Mouse (Mus musculus): ENCODE results near the gene Cdr2. TPM values are rescaled to one million over a fixed set of nuclear protein-coding genes. Genes with fewer than 3 reads are reported as not detected.
"Not testable (repeated sequence)": the region's sequence is repeated elsewhere in the genome, so short reads cannot be mapped to it uniquely, and the experiment has no call there.

Gene Cdr2
- polyA plus RNA-seq, 1 experiment from 2014 or later, result 14.8 TPM

GRCm38 (mm10) chr7:120960116-120960515, 22.0 kb downstream of the Cdr2 start:
- H3K4me2 ChIP-seq, result no peak overlapping the region
- no peak overlapping the region for H3K9ac ChIP-seq (ENCODE audit: low read depth, low read length)
- no peaks in the 10 kb centered on the region for H3K27me3 ChIP-seq (ENCODE audit: control insufficient read depth, insufficient read depth, low read length)
- H3K36me3 ChIP-seq (ENCODE audit: control insufficient read depth, insufficient read depth, low read length), result peaks cover 11% of the 10 kb centered on the region
- no peak for ATAC-seq (replicated peaks; ENCODE audit: insufficient number of reproducible peaks, low FRiP score, low TSS enrichment)
- H3K27ac ChIP-seq (ENCODE audit: low read depth, low read length), result no peak overlapping the region
- H3K9me3 ChIP-seq (replicated peaks; ENCODE audit: control insufficient read depth, low read length), result no peaks in the 10 kb centered on the region
- H3K4me1 ChIP-seq (ENCODE audit: control insufficient read depth, insufficient read depth, low read length), result no peaks in the 10 kb centered on the region
- H3K4me3 ChIP-seq (ENCODE audit: low read depth, low read length), result no peak overlapping the region
- WGBS (ENCODE audit: insufficient replicate concordance), result 82% methylated on average over 2 of the region's 2 CpGs

DNA sequence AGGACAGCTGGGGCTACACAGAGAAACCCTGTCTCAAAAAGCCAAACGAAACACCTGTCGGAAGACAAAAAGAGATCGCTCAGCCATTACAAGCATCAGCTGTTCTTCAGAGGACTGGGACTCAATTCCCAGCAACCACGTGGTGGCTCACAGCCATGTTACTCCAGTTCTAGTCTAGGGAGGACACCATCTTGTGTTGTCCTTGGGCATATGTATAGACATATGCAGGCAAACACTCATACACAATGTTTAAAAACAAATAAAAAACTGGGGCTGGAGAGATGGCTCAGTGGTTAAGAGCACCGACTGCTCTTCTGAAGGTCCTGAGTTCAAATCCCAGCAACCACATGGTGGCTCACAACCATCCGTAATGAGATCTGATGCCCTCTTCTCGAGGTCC, 28.5 kb downstream of the Cdr2 start:
- H3K36me3 ChIP-seq (ENCODE audit: control insufficient read depth, insufficient read depth, low read length); H3K27ac ChIP-seq (ENCODE audit: low read depth, low read length): not testable (repeated sequence)

GRCm38 (mm10) chr7:120943936-120944509, 38.1 kb downstream of the Cdr2 start:
- Histone ChIP-seq H3K9ac (ENCODE audit: low read depth, low read length) (no peak overlapping the region), H3K4me3 (ENCODE audit: low read depth, low read length) (no peak overlapping the region), H3K27me3 (ENCODE audit: control insufficient read depth, insufficient read depth, low read length) (no peaks in the 10 kb centered on the region), H3K9me3 (replicated peaks; ENCODE audit: control insufficient read depth, low read length) (no peaks in the 10 kb centered on the region), H3K4me1 (ENCODE audit: control insufficient read depth, insufficient read depth, low read length) (no peaks in the 10 kb centered on the region), H3K36me3 (ENCODE audit: control insufficient read depth, insufficient read depth, low read length) (peaks cover 9% of the 10 kb centered on the region; the same call in 1 of the 2 replicates), H3K27ac (ENCODE audit: low read depth, low read length) (no peak overlapping the region), H3K4me2 (no peak overlapping the region)
- no peak for ATAC-seq (replicated peaks; ENCODE audit: insufficient number of reproducible peaks, low FRiP score, low TSS enrichment)
- 73% methylated on average over 7 of the region's 8 CpGs for WGBS (ENCODE audit: insufficient replicate concordance)

More for the DNA sequence above, 28.5 kb downstream of the Cdr2 start:
- not testable (repeated sequence) for H3K9me3 ChIP-seq (replicated peaks; ENCODE audit: control insufficient read depth, low read length); ATAC-seq (replicated peaks; ENCODE audit: insufficient number of reproducible peaks, low FRiP score, low TSS enrichment); H3K4me1 ChIP-seq (ENCODE audit: control insufficient read depth, insufficient read depth, low read length); H3K9ac ChIP-seq (ENCODE audit: low read depth, low read length); H3K4me2 ChIP-seq; H3K4me3 ChIP-seq (ENCODE audit: low read depth, low read length); H3K27me3 ChIP-seq (ENCODE audit: control insufficient read depth, insufficient read depth, low read length)
- WGBS (ENCODE audit: insufficient replicate concordance), result 87% methylated on average over 7 of the region's 7 CpGs

DNA sequence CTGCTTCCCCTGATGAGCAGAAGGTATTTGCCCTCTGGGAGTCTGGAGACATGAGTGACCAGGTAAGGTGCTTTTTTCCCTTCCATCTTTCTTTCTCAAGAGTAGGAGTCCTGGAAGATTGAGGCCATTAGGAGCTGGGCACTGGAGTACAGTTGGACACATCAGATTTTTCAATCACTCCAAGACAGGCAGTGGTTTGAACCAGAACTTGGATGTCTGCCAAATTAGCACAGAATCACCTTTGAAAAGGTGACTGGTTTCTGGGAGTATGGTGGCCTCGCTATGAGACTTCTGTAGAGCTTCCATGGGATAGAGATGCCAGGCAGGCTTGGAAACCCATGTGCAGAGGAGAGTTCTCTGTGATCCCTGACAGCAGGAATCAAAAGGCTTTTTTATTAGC, 39.6 kb downstream of the Cdr2 start:
- peaks cover 8% of the 10 kb centered on the region; the same call in 1 of the 2 replicates for H3K36me3 ChIP-seq (ENCODE audit: control insufficient read depth, insufficient read depth, low read length)

GRCm38 (mm10) chr7:120941214-120941613, 40.9 kb downstream of the Cdr2 start:
- ATAC-seq (replicated peaks; ENCODE audit: insufficient number of reproducible peaks, low FRiP score, low TSS enrichment), result no peak
- Histone ChIP-seq H3K27ac (ENCODE audit: low read depth, low read length) (no peak overlapping the region), H3K4me3 (ENCODE audit: low read depth, low read length) (no peak overlapping the region), H3K4me2 (no peak overlapping the region), H3K9me3 (replicated peaks; ENCODE audit: control insufficient read depth, low read length) (no peaks in the 10 kb centered on the region), H3K27me3 (ENCODE audit: control insufficient read depth, insufficient read depth, low read length) (no peaks in the 10 kb centered on the region), H3K9ac (ENCODE audit: low read depth, low read length) (no peak overlapping the region), H3K36me3 (ENCODE audit: control insufficient read depth, insufficient read depth, low read length) (peaks cover 8% of the 10 kb centered on the region; the same call in 1 of the 2 replicates), H3K4me1 (ENCODE audit: control insufficient read depth, insufficient read depth, low read length) (no peaks in the 10 kb centered on the region)
- WGBS (ENCODE audit: insufficient replicate concordance), result 85% methylated on average over 6 of the region's 6 CpGs

More for the DNA sequence above, 39.6 kb downstream of the Cdr2 start:
- no peak overlapping the region for H3K4me2 ChIP-seq
- no peaks in the 10 kb centered on the region for H3K9me3 ChIP-seq (replicated peaks; ENCODE audit: control insufficient read depth, low read length)
- no peak overlapping the region for H3K4me3 ChIP-seq (ENCODE audit: low read depth, low read length)
- H3K27ac ChIP-seq (ENCODE audit: low read depth, low read length), result no peak overlapping the region
- no peaks in the 10 kb centered on the region for H3K27me3 ChIP-seq (ENCODE audit: control insufficient read depth, insufficient read depth, low read length)
- no peak overlapping the region for H3K9ac ChIP-seq (ENCODE audit: low read depth, low read length)
- ATAC-seq (replicated peaks; ENCODE audit: insufficient number of reproducible peaks, low FRiP score, low TSS enrichment), result no peak
- H3K4me1 ChIP-seq (ENCODE audit: control insufficient read depth, insufficient read depth, low read length), result no peaks in the 10 kb centered on the region
- WGBS (ENCODE audit: insufficient replicate concordance), result 90% methylated on average over 1 of the region's 1 CpGs

DNA sequence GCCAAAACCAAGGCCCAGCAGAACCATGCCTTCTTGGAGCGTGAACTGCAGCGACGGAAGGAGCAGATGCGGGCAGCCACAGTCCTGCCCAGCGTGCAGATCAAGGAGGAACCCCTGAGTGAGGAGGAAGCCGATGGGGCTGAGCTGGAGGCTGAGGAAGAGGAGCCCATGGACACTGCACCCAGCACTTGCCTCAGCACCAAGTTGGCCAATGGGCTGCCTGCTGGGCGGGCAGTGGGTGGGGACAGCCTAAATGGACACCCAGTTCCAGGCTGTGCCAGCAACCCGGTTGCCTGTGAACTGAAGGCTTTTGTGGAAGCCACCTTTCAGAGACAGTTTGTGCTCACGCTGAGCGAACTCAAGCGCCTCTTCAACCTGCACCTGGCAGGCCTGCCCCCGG, 41.8 kb downstream of the Cdr2 start:
- H3K4me3 ChIP-seq (ENCODE audit: low read depth, low read length), result no peak overlapping the region
- no peak overlapping the region for H3K27ac ChIP-seq (ENCODE audit: low read depth, low read length)
- no peaks in the 10 kb centered on the region for H3K4me1 ChIP-seq (ENCODE audit: control insufficient read depth, insufficient read depth, low read length)
- H3K27me3 ChIP-seq (ENCODE audit: control insufficient read depth, insufficient read depth, low read length), result no peaks in the 10 kb centered on the region
- ATAC-seq (replicated peaks; ENCODE audit: insufficient number of reproducible peaks, low FRiP score, low TSS enrichment), result no peak
- H3K9me3 ChIP-seq (replicated peaks; ENCODE audit: control insufficient read depth, low read length), result no peaks in the 10 kb centered on the region
- peaks cover 8% of the 10 kb centered on the region for H3K36me3 ChIP-seq (ENCODE audit: control insufficient read depth, insufficient read depth, low read length)
- 91% methylated on average over 12 of the region's 12 CpGs for WGBS (ENCODE audit: insufficient replicate concordance)
- H3K4me2 ChIP-seq, result no peak overlapping the region
- no peak overlapping the region for H3K9ac ChIP-seq (ENCODE audit: low read depth, low read length)

GRCm38 (mm10) chr7:120938206-120938605, 43.9 kb downstream of the Cdr2 start:
- H3K36me3 ChIP-seq (ENCODE audit: control insufficient read depth, insufficient read depth, low read length), result peaks cover 11% of the 10 kb centered on the region

DNA sequence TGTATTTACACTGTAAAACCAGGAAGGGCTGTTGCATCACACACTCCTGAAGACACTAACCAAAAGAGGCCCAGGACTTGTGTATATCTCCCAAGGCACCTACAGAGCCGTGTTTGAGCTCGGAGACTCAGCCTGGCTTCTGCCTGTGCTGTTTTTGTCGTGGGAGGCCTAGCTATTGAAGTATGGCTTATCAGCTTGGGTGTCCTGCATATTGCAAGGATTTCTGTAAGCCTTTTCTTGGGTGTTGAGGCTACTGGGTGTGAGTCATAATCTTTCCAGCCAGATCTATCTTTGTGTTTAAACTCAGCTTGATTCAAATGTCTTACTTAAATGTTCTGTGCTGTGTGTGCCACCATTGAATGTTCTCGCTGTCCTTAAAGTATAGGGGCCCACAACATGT, 45.6 kb downstream of the Cdr2 start:
- no peaks in the 10 kb centered on the region for H3K9me3 ChIP-seq (replicated peaks; ENCODE audit: control insufficient read depth, low read length)
- no peak overlapping the region for H3K4me3 ChIP-seq (ENCODE audit: low read depth, low read length)
- H3K9ac ChIP-seq (ENCODE audit: low read depth, low read length), result no peak overlapping the region
- ATAC-seq (replicated peaks; ENCODE audit: insufficient number of reproducible peaks, low FRiP score, low TSS enrichment), result no peak
- no peaks in the 10 kb centered on the region for H3K4me1 ChIP-seq (ENCODE audit: control insufficient read depth, insufficient read depth, low read length)
- H3K4me2 ChIP-seq, result no peak overlapping the region
- no peak overlapping the region for H3K27ac ChIP-seq (ENCODE audit: low read depth, low read length)
- H3K27me3 ChIP-seq (ENCODE audit: control insufficient read depth, insufficient read depth, low read length), result no peaks in the 10 kb centered on the region
- H3K36me3 ChIP-seq (ENCODE audit: control insufficient read depth, insufficient read depth, low read length), result peaks cover 15% of the 10 kb centered on the region
- 83% methylated on average over 4 of the region's 4 CpGs for WGBS (ENCODE audit: insufficient replicate concordance)

More at GRCm38 (mm10) chr7:120938206-120938605, 43.9 kb downstream of the Cdr2 start:
- Histone ChIP-seq H3K4me2 (no peak overlapping the region), H3K4me3 (ENCODE audit: low read depth, low read length) (no peak overlapping the region), H3K4me1 (ENCODE audit: control insufficient read depth, insufficient read depth, low read length) (no peaks in the 10 kb centered on the region), H3K27ac (ENCODE audit: low read depth, low read length) (no peak overlapping the region), H3K27me3 (ENCODE audit: control insufficient read depth, insufficient read depth, low read length) (no peaks in the 10 kb centered on the region), H3K9ac (ENCODE audit: low read depth, low read length) (no peak overlapping the region), H3K9me3 (replicated peaks; ENCODE audit: control insufficient read depth, low read length) (no peaks in the 10 kb centered on the region)
- ATAC-seq (replicated peaks; ENCODE audit: insufficient number of reproducible peaks, low FRiP score, low TSS enrichment), result no peak
- WGBS (ENCODE audit: insufficient replicate concordance), result 85% methylated on average over 9 of the region's 9 CpGs

- no peaks in the 10 kb centered on the region for H3K9me3 ChIP-seq (replicated peaks; ENCODE audit: control insufficient read depth, low read length)
- H3K4me3 ChIP-seq (ENCODE audit: low read depth, low read length), result no peak overlapping the region
- no peak for ATAC-seq (replicated peaks; ENCODE audit: insufficient number of reproducible peaks, low FRiP score, low TSS enrichment)
- no peaks in the 10 kb centered on the region for H3K4me1 ChIP-seq (ENCODE audit: control insufficient read depth, insufficient read depth, low read length)
- no peak overlapping the region for H3K4me2 ChIP-seq
- no peak overlapping the region for H3K9ac ChIP-seq (ENCODE audit: low read depth, low read length)
- H3K36me3 ChIP-seq (ENCODE audit: control insufficient read depth, insufficient read depth, low read length), result peaks cover 20% of the 10 kb centered on the region
- 47% methylated on average over 5 of the region's 5 CpGs for WGBS (ENCODE audit: insufficient replicate concordance)
- no peak overlapping the region for H3K27ac ChIP-seq (ENCODE audit: low read depth, low read length)
- no peaks in the 10 kb centered on the region for H3K27me3 ChIP-seq (ENCODE audit: control insufficient read depth, insufficient read depth, low read length)
Measured at GRCm38 (mm10) chr7:120934716-120935115, 47.4 kb downstream of the Cdr2 start.
